Mouse (Mus musculus): ENCODE measurements at regions not wholly inside any gene's neighbourhood (a gene's known extent, or its start where the extent isn't known, plus 50 kb on each side); places are given as distances from the start of the nearest gene placed in this dataset.

- no peak for ATAC-seq (replicated peaks; ENCODE audit: low read depth, poor library complexity, severe bottlenecking)
These were observed 54.0 kb upstream of the Thsd7b start for GRCm38 (mm10) chr1:129219098-129219497.

GRCm38 (mm10) chr1:129208806-129209205, 64.3 kb upstream of the Thsd7b start:
- no peak for ATAC-seq (replicated peaks; ENCODE audit: low read depth, poor library complexity, severe bottlenecking)

- ATAC-seq (replicated peaks; ENCODE audit: low read depth, poor library complexity, severe bottlenecking) = no peak
These were observed 64.7 kb upstream of the Thsd7b start for GRCm38 (mm10) chr1:129208406-129208805.

GRCm38 (mm10) chr1:129207674-129208073, 65.4 kb upstream of the Thsd7b start:
- no peak for ATAC-seq (replicated peaks; ENCODE audit: low read depth, poor library complexity, severe bottlenecking)

GRCm38 (mm10) chr1:129180174-129180759, 92.8 kb upstream of the Thsd7b start:
- no peak for ATAC-seq (replicated peaks; ENCODE audit: low read depth, poor library complexity, severe bottlenecking)

- ATAC-seq (replicated peaks; ENCODE audit: low read depth, poor library complexity, severe bottlenecking) = no peak
These were observed 103.2 kb upstream of the Thsd7b start for GRCm38 (mm10) chr1:129169936-129170335.

GRCm38 (mm10) chr1:129150643-129151042, 122.5 kb upstream of the Thsd7b start:
- no peak for ATAC-seq (replicated peaks; ENCODE audit: low read depth, poor library complexity, severe bottlenecking)

- ATAC-seq (replicated peaks; ENCODE audit: low read depth, poor library complexity, severe bottlenecking) = no peak
These were observed 124.2 kb upstream of the Thsd7b start for GRCm38 (mm10) chr1:129148733-129149388.

- ATAC-seq (replicated peaks; ENCODE audit: low read depth, poor library complexity, severe bottlenecking) = no peak
These were observed 126.6 kb upstream of the Thsd7b start for GRCm38 (mm10) chr1:129146395-129147094.

- no peak for ATAC-seq (replicated peaks; ENCODE audit: low read depth, poor library complexity, severe bottlenecking)
These were observed 134.3 kb upstream of the Thsd7b start for GRCm38 (mm10) chr1:129138783-129139182.

- no peak for ATAC-seq (replicated peaks; ENCODE audit: low read depth, poor library complexity, severe bottlenecking)
These were observed 166.0 kb upstream of the Thsd7b start for GRCm38 (mm10) chr1:129106961-129107557.

GRCm38 (mm10) chr1:129100997-129101396, 172.1 kb upstream of the Thsd7b start:
- no peak for ATAC-seq (replicated peaks; ENCODE audit: low read depth, poor library complexity, severe bottlenecking)

- no peak for ATAC-seq (replicated peaks; ENCODE audit: low read depth, poor library complexity, severe bottlenecking)
These were observed 194.8 kb upstream of the Thsd7b start for GRCm38 (mm10) chr1:129078274-129078673.

- no peak for ATAC-seq (replicated peaks; ENCODE audit: low read depth, poor library complexity, severe bottlenecking)
These were observed 215.9 kb upstream of the Thsd7b start for GRCm38 (mm10) chr1:129057182-129057581.

GRCm38 (mm10) chr1:129055252-129055651, 217.8 kb upstream of the Thsd7b start:
- no peak for ATAC-seq (replicated peaks; ENCODE audit: low read depth, poor library complexity, severe bottlenecking)

- no peak for ATAC-seq (replicated peaks; ENCODE audit: low read depth, poor library complexity, severe bottlenecking)
These were observed 239.4 kb upstream of the Thsd7b start for GRCm38 (mm10) chr1:129033707-129034106.

GRCm38 (mm10) chr1:129005899-129006298, 267.2 kb upstream of the Thsd7b start:
- no peak for ATAC-seq (replicated peaks; ENCODE audit: low read depth, poor library complexity, severe bottlenecking)

- no peak for ATAC-seq (replicated peaks; ENCODE audit: low read depth, poor library complexity, severe bottlenecking)
These were observed 270.8 kb upstream of the Thsd7b start for GRCm38 (mm10) chr1:129002286-129002685.

GRCm38 (mm10) chr1:129001766-129002165, 271.3 kb upstream of the Thsd7b start:
- no peak for ATAC-seq (replicated peaks; ENCODE audit: low read depth, poor library complexity, severe bottlenecking)

- ATAC-seq (replicated peaks; ENCODE audit: low read depth, poor library complexity, severe bottlenecking) = no peak
These were observed 273.2 kb upstream of the Thsd7b start for GRCm38 (mm10) chr1:128999741-129000517.

Data from common myeloid progenitor, adult 5-6 weeks (primary cell).